In the genomic region with DNA sequence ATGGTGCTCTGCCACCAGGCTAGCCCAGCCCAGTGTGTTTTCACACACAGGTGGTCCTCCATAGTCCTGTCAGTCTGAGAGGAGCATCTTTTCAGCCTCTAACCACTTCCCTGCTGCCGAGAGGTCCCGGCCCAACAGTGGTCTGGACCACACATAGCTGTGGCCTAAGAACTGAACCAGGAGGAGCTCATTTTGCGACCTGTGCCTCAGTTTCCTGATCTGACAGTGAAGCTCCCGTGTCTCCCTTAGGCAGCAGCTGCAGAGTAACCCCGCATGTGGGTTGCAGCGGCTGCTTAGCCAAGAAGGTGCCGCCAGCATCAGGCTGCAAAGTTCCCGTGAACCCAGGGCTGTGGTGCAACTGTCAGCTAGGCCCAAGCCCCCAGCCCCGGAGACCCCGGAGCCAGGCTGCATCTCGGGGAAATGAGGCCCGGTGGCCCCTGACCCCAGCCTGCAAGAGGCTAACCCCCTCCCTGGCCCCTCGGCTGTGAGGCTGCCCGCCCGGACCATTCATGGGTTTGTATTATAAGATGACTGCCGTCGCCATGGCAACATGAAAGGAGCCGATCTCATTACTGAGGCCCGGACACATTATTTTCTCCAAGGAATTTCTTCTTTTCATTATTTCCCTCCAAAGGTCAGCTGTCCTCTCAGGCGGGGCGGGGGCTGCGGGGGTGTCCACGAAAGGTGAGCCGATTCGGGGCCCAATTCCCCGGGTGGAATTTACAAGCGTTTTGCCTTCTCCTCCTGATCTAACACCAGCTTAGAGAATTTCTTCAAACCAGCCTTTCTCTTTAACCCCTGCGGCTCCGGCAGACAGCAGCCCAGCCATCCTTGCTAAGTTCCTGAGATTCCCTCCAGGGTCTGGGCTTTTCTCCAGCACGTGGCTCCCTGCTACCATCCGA, we compare ENCODE assay signal across 8 mouse cellular contexts.
DNase-seq lines count a peak whose midpoint lies in the region; ATAC-seq lines count a peak whose summit lies in the region.

No protein-coding gene starts in this region.

- peaks cover 56% of the 10 kb centered on the region for H3K4me1 ChIP-seq in kidney, embryonic 15.5 days
- H3K4me1 ChIP-seq in hindbrain, embryonic 11.5 days (replicated peaks; ENCODE audit: control insufficient read depth, insufficient read depth, low read length), result peaks cover 43% of the 10 kb centered on the region
- H3K4me1 ChIP-seq in limb, embryonic 11.5 days (ENCODE audit: control insufficient read depth, insufficient read depth, low read length), result peaks cover 40% of the 10 kb centered on the region

- no peak overlapping the region for H3K27ac ChIP-seq in kidney, embryonic 15.5 days
- H3K27ac ChIP-seq in hindbrain, embryonic 11.5 days (ENCODE audit: low read depth, low read length), result peak overlapping the region; percentile 89
- H3K27ac ChIP-seq in limb, embryonic 11.5 days (replicated peaks; ENCODE audit: low read depth, low read length), result peak overlapping the region; percentile 30; the same call in 1 of the 2 replicates

- H3K9me3 ChIP-seq in kidney, embryonic 15.5 days (replicated peaks), result no peaks in the 10 kb centered on the region
- no peaks in the 10 kb centered on the region for H3K9me3 ChIP-seq in hindbrain, embryonic 11.5 days (ENCODE audit: control insufficient read depth, low read length)
- H3K9me3 ChIP-seq in limb, embryonic 11.5 days (ENCODE audit: control insufficient read depth, low read length), result no peaks in the 10 kb centered on the region

- no peaks in the 10 kb centered on the region for H3K36me3 ChIP-seq in kidney, embryonic 15.5 days
- H3K36me3 ChIP-seq in hindbrain, embryonic 11.5 days (ENCODE audit: control insufficient read depth, insufficient read depth, low read length), result no peaks in the 10 kb centered on the region
- H3K36me3 ChIP-seq in limb, embryonic 11.5 days (ENCODE audit: control insufficient read depth, insufficient read depth, low read length), result no peaks in the 10 kb centered on the region

- DNase-seq in kidney, postnatal 36 days, result no peak
- peak; percentile 96 for DNase-seq in embryo, embryonic 11 days
- peak; percentile 90 for DNase-seq in hindbrain, embryonic 11.5 days (ENCODE audit: low spot score)
- peak; percentile 89 for DNase-seq in limb, embryonic 11.5 days (ENCODE audit: low spot score)
- DNase-seq in right cerebral cortex, postnatal 10 days (ENCODE audit: low spot score in 2 of 2), result peak; percentile 83 to 90
- DNase-seq in cerebellum, postnatal 36 days, result no peak
- DNase-seq in T-cell, adult 2 months (ENCODE audit: low spot score), result no peak

- H3K4me2 ChIP-seq in kidney, embryonic 15.5 days, result peak overlapping the region; percentile 63
- peak overlapping the region; percentile 32 for H3K4me2 ChIP-seq in hindbrain, embryonic 11.5 days (replicated peaks; ENCODE audit: low read depth, low read length)
- H3K4me2 ChIP-seq in limb, embryonic 11.5 days (ENCODE audit: low read depth, severe bottlenecking), result peak overlapping the region; percentile 63

- 3% methylated on average over 31 of the region's 31 CpGs for WGBS in kidney, embryonic 15.5 days
- 2% methylated on average over 31 of the region's 31 CpGs for WGBS in hindbrain, embryonic 11.5 days
- WGBS in limb, embryonic 11.5 days, result 3% methylated on average over 31 of the region's 31 CpGs

- H3K4me3 ChIP-seq in kidney, embryonic 15.5 days (replicated peaks), result peak overlapping the region; percentile 34
- H3K4me3 ChIP-seq in hindbrain, embryonic 11.5 days (ENCODE audit: low read depth, low read length), result peak overlapping the region; percentile 17
- peak overlapping the region; percentile 21 for H3K4me3 ChIP-seq in limb, embryonic 11.5 days (ENCODE audit: low read depth, low read length)

- no peak overlapping the region for H3K9ac ChIP-seq in kidney, embryonic 15.5 days
- H3K9ac ChIP-seq in hindbrain, embryonic 11.5 days (ENCODE audit: low read depth, low read length), result peak overlapping the region; percentile 29
- peak overlapping the region; percentile 23; the same call in 1 of the 2 replicates for H3K9ac ChIP-seq in limb, embryonic 11.5 days (ENCODE audit: low read length)

- no peak for ATAC-seq in kidney, embryonic 15.5 days (replicated peaks; ENCODE audit: low FRiP score)
- peak; percentile 77 for ATAC-seq in hindbrain, embryonic 11.5 days (ENCODE audit: low FRiP score)
- peak; percentile 65; the same call in 1 of the 2 replicates for ATAC-seq in limb, embryonic 11.5 days (ENCODE audit: insufficient number of reproducible peaks, low FRiP score, low TSS enrichment, low read depth)

- H3K27me3 ChIP-seq in kidney, embryonic 15.5 days, result peaks cover 84% of the 10 kb centered on the region
- H3K27me3 ChIP-seq in hindbrain, embryonic 11.5 days (ENCODE audit: control insufficient read depth, insufficient read depth, low read length), result no peaks in the 10 kb centered on the region
- no peaks in the 10 kb centered on the region for H3K27me3 ChIP-seq in limb, embryonic 11.5 days (ENCODE audit: control insufficient read depth, insufficient read depth, low read length)

Comparison
In these comparisons a context has a peak if more than half of its experiments do, and no peak if none do; other contexts are left out.
1. DNase-seq: peak in embryo, embryonic 11 days (single experiment), hindbrain, embryonic 11.5 days (single experiment), limb, embryonic 11.5 days (single experiment) and right cerebral cortex, postnatal 10 days (2 of 2); none in kidney, postnatal 36 days (0 of 2), cerebellum, postnatal 36 days (0 of 2) and T-cell, adult 2 months (single experiment).
2. Peak in every context shown above with its lines, with median percentiles within 50 percentile points of each other: H3K4me2 ChIP-seq and H3K4me3 ChIP-seq.